24 mouse cellular contexts compared by ENCODE assay signal in genomic region chr17:44560016-44560415, GRCm38 (mm10).
DNase-seq lines count a peak whose midpoint lies in the region.
"Had no signal": no experiment of that assay in that cellular context is flagged by ENCODE, and none has a peak within 500 bp of the region (broad histone marks: within the 10 kb centered on the region; RNA-seq: fewer than 3 reads in every experiment).

No protein-coding gene starts in this region.

- peaks cover 41% of the 10 kb centered on the region for H3K27me3 ChIP-seq in limb, embryonic 10.5 days (ENCODE audit: low read depth, poor library complexity, severe bottlenecking)
- H3K27me3 ChIP-seq: embryonic facial prominence, embryonic 12.5 days; hindbrain, embryonic 13.5 days; midbrain, embryonic 12.5 days had no signal

- DNase-seq in layer of hippocampus, adult 9-11 months = peak; percentile 33
- no peak for DNase-seq in layer of hippocampus, postnatal 14 days (ENCODE audit: low spot score in 2 of 2)
- peak; percentile 7 for DNase-seq in ZHBTc4 (ENCODE audit: low read depth, low spot score)
- peak; percentile 55 for DNase-seq in embryo, embryonic 10.5 days (ENCODE audit: low spot score)
- peak; percentile 46 for DNase-seq in limb, embryonic 10.5 days (ENCODE audit: low spot score)
- no peak for DNase-seq in gastrocnemius, postnatal 14 days
- no peak for DNase-seq in T-cell, adult 2 months (ENCODE audit: low spot score)
- DNase-seq: cerebellum, adult 18-20 months; cerebellum, postnatal 25 days; gastrocnemius, adult 2 months; heart, postnatal 36 days; kidney, adult 2 months; liver, postnatal 0 days; lung, postnatal 10 days; right cerebral cortex, adult 18-20 months; thymus, adult 2 months; thymus, postnatal 4 days had no signal

- intact Hi-C loops in gastrocnemius, postnatal 14 days (cut with DNase I; ENCODE audit: low total_unique reads) = no loop called here

- H3K4me1 ChIP-seq in limb, embryonic 10.5 days = peaks cover 50% of the 10 kb centered on the region
- H3K4me1 ChIP-seq: heart, embryonic 15.5 days; hindbrain, embryonic 13.5 days; midbrain, embryonic 12.5 days had no signal

- H3K4me3 ChIP-seq in limb, embryonic 10.5 days = no peak overlapping the region
- H3K4me3 ChIP-seq: embryonic facial prominence, embryonic 12.5 days; erythroblast, embryonic 14.5 days; gastrocnemius, adult 2 months; heart, embryonic 15.5 days; hindbrain, embryonic 13.5 days; midbrain, embryonic 12.5 days had no signal

- no peaks in the 10 kb centered on the region for H3K9me3 ChIP-seq in limb, embryonic 10.5 days (replicated peaks)
- H3K9me3 ChIP-seq: embryonic facial prominence, embryonic 12.5 days; heart, embryonic 15.5 days; hindbrain, embryonic 13.5 days; midbrain, embryonic 12.5 days had no signal

- WGBS in limb, embryonic 10.5 days = 28% methylated on average over 7 of the region's 7 CpGs

- no peak overlapping the region for H3K27ac ChIP-seq in limb, embryonic 10.5 days
- H3K27ac ChIP-seq: embryonic facial prominence, embryonic 12.5 days; gastrocnemius, adult 2 months; heart, embryonic 15.5 days; hindbrain, embryonic 13.5 days; kidney, postnatal 0 days; midbrain, embryonic 12.5 days; stomach, postnatal 0 days had no signal

- no peaks in the 10 kb centered on the region for H3K36me3 ChIP-seq in limb, embryonic 10.5 days
- H3K36me3 ChIP-seq: embryonic facial prominence, embryonic 12.5 days; heart, embryonic 15.5 days; hindbrain, embryonic 13.5 days; midbrain, embryonic 12.5 days had no signal

Comparison
In these comparisons a context has a peak if more than half of its experiments do, and no peak if none do; other contexts are left out.
1. DNase-seq: peak in layer of hippocampus, adult 9-11 months (single experiment), ZHBTc4 (single experiment), embryo, embryonic 10.5 days (single experiment) and limb, embryonic 10.5 days (single experiment); none in layer of hippocampus, postnatal 14 days (0 of 2), gastrocnemius, postnatal 14 days (single experiment) and T-cell, adult 2 months (single experiment).